Mouse (Mus musculus): ENCODE results near the gene Apol8.

DNA sequence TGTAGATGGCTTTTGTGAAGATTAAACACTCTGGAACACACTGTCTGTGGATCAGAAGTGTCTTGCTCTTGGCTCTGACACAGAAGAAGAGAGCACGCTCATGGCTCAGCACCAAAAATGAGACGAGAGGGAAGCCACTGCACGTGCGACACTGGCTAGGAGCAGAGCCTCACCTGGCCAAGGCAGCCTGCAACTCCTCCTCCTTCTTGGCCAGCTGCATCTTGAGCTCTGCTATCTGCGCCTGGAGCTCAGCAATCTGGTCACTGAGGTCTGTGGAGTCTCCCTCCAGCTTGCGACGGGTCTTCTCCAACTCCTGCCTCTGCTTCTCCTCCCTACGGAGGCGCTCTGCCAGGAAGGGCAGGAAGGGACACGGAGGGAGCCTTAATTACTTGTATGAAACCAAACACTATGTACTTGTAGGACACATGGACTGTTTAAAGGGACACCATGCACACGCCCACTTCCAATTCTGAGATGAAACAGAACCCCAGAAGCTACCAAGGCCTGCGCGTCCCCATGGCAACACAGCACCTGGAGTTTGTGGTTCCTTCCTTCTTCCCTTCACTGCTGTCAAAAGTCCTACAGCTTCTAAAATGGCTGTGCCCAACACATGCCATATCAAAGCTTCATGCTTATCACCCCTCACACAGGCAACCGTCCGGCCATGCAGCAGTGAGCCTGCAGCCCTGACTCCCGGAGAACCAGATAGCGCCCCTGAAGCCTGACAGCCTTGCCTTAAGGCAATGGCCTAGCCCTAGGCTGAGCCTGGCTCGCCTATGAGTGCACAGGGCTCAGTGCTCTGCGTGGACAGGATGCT, 16.5 kb upstream of the Apol8 start:
- TF ChIP-seq CTCF (IDR thresholded peaks at IDR 0.05; ENCODE audit: extremely low read depth, insufficient read depth, low read length) (no peak), POLR2A (IDR thresholded peaks at IDR 0.05; ENCODE audit: extremely low read depth, insufficient read depth, low read length) (no peak)
